Mouse (Mus musculus): ENCODE results near the gene Uhrf1bp1.

The Uhrf1bp1 gene

DNA sequence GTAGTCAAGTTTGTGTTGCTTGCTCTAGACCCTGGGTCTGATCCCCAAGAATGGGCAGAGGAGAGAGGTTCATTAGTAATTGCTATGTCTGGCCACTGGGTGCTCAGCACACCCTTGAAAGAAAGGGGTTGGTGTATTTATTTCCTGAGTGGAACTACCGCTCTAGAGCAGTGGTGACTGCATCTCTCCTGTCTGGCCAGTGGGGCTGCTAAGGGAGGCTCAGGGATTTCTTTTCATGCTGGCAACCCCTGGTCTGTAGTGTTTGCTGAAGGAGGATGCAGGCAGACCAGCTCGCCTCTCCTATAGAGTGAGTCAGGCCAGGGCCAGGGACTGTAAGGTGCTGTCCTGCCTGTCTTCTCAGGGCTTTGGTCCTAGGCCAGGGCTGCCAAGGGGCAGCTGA is 90.9 kb downstream of the Uhrf1bp1 start:
- no peak for DNase-seq (ENCODE audit: low spot score in 2 of 2)
